In the genomic region with DNA sequence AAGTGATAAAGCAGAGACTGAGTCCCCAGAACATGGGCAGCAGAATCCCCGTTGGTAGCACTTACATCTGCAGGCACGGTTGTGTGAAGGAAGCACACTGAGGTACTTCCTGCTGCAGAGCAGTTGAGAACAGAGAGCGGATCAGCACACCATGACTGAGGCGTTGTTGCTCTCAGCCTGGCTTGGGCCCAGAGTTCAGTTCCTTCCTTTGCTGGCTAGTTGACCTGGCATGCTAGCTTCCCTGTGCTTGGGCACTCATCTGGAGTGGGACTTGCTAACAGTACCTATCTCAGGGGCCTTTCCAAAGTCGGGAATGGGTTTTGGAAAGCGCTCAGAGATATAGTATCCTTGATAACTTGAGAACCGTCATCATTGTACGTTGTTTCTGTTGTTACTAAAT, we compare ENCODE assay signal across 24 mouse cellular contexts. TPM values are rescaled to one million over a fixed set of nuclear protein-coding genes. Genes with fewer than 3 reads are reported as not detected.
DNase-seq lines count a peak whose midpoint lies in the region; ATAC-seq lines count a peak whose summit lies in the region.
"Had no signal": no experiment of that assay in that cellular context is flagged by ENCODE, and none has a peak within 500 bp of the region (broad histone marks: within the 10 kb centered on the region; RNA-seq: fewer than 3 reads in every experiment).

No protein-coding gene starts in this region.

- H3K27me3 ChIP-seq in midbrain, embryonic 14.5 days (ENCODE audit: control insufficient read depth, insufficient read depth, low read length): no peaks in the 10 kb centered on the region
- no peaks in the 10 kb centered on the region for H3K27me3 ChIP-seq in midbrain, embryonic 11.5 days (ENCODE audit: control insufficient read depth, insufficient read depth, low read length)
- H3K27me3 ChIP-seq: CH12.LX; embryonic facial prominence, embryonic 12.5 days; forebrain, embryonic 12.5 days; forebrain, embryonic 15.5 days; hindbrain, embryonic 12.5 days; hindbrain, embryonic 15.5 days; Patski had no signal

- H3K9ac ChIP-seq in midbrain, embryonic 14.5 days (replicated peaks; ENCODE audit: low read length): no peak overlapping the region
- H3K9ac ChIP-seq in midbrain, embryonic 11.5 days (ENCODE audit: low read length): no peak overlapping the region
- H3K9ac ChIP-seq: embryonic facial prominence, embryonic 12.5 days; forebrain, embryonic 12.5 days; forebrain, embryonic 15.5 days; hindbrain, embryonic 12.5 days; hindbrain, embryonic 15.5 days had no signal

- H3K36me3 ChIP-seq in midbrain, embryonic 14.5 days (ENCODE audit: control insufficient read depth, insufficient read depth, low read length): peaks cover 37% of the 10 kb centered on the region
- H3K36me3 ChIP-seq in midbrain, embryonic 11.5 days (ENCODE audit: control insufficient read depth, insufficient read depth, low read length): peaks cover 12% of the 10 kb centered on the region

- ATAC-seq in midbrain, embryonic 14.5 days (ENCODE audit: low FRiP score, low TSS enrichment): no peak
- ATAC-seq in midbrain, embryonic 11.5 days (ENCODE audit: low FRiP score): no peak
- no peak for ATAC-seq in megakaryocyte-erythroid progenitor cell, adult 5-6 weeks (replicated peaks; ENCODE audit: low FRiP score, low TSS enrichment, poor library complexity, severe bottlenecking)
- ATAC-seq: forebrain, embryonic 15.5 days; Patski had no signal

- peak; percentile 75 for DNase-seq in heart, adult 11 months
- DNase-seq in heart, adult 18-20 months: no peak
- DNase-seq in lung, postnatal 25 days (ENCODE audit: low spot score): peak; percentile 38
- DNase-seq in lung, adult 18-20 months: no peak
- no peak for DNase-seq in midbrain, embryonic 14.5 days
- DNase-seq in midbrain, embryonic 11.5 days (ENCODE audit: low spot score, missing footprints): no peak
- DNase-seq: adrenal gland, postnatal 10 days; adrenal gland, postnatal 36 days; B cell, adult 2 months; cerebellum, adult 18-20 months; cerebellum, adult 9-10 months; cerebellum, postnatal 14 days; gastrocnemius, postnatal 25 days had no signal

- peak overlapping the region; percentile 50; the same call in 1 of the 2 replicates for H3K27ac ChIP-seq in midbrain, embryonic 14.5 days (replicated peaks; ENCODE audit: low read depth, low read length)
- no peak overlapping the region for H3K27ac ChIP-seq in midbrain, embryonic 11.5 days (ENCODE audit: low read depth, low read length)
- H3K27ac ChIP-seq: embryonic facial prominence, embryonic 12.5 days; forebrain, embryonic 12.5 days; forebrain, embryonic 15.5 days; hindbrain, embryonic 12.5 days; hindbrain, embryonic 15.5 days had no signal

- H3K4me1 ChIP-seq in midbrain, embryonic 14.5 days (ENCODE audit: control insufficient read depth, insufficient read depth, low read length): no peaks in the 10 kb centered on the region; the same call in 1 of the 2 replicates
- H3K4me1 ChIP-seq in midbrain, embryonic 11.5 days (ENCODE audit: control insufficient read depth, insufficient read depth, low read length): no peaks in the 10 kb centered on the region
- H3K4me1 ChIP-seq: embryonic facial prominence, embryonic 12.5 days; forebrain, embryonic 12.5 days; hindbrain, embryonic 12.5 days had no signal

- H3K9me3 ChIP-seq in midbrain, embryonic 14.5 days (ENCODE audit: control insufficient read depth, low read length): no peaks in the 10 kb centered on the region
- H3K9me3 ChIP-seq in midbrain, embryonic 11.5 days (ENCODE audit: control insufficient read depth, low read length): no peaks in the 10 kb centered on the region
- H3K9me3 ChIP-seq: embryonic facial prominence, embryonic 12.5 days; forebrain, embryonic 12.5 days; forebrain, embryonic 15.5 days; G1E; hindbrain, embryonic 12.5 days; hindbrain, embryonic 15.5 days had no signal

- no peak overlapping the region for H3K4me2 ChIP-seq in midbrain, embryonic 14.5 days (ENCODE audit: low read length)
- H3K4me2 ChIP-seq in midbrain, embryonic 11.5 days: no peak overlapping the region
- H3K4me2 ChIP-seq: embryonic facial prominence, embryonic 12.5 days; forebrain, embryonic 12.5 days; forebrain, embryonic 15.5 days; heart, embryonic 11.5 days; hindbrain, embryonic 12.5 days; hindbrain, embryonic 15.5 days had no signal

- WGBS in midbrain, embryonic 14.5 days: 83% methylated on average over 8 of the region's 8 CpGs
- WGBS in midbrain, embryonic 11.5 days: 92% methylated on average over 8 of the region's 8 CpGs

- no peak overlapping the region for H3K4me3 ChIP-seq in midbrain, embryonic 14.5 days (replicated peaks; ENCODE audit: low read depth, low read length)
- H3K4me3 ChIP-seq in midbrain, embryonic 11.5 days (ENCODE audit: low read depth, low read length): no peak overlapping the region
- H3K4me3 ChIP-seq: embryonic facial prominence, embryonic 12.5 days; erythroblast, embryonic 14.5 days; forebrain, embryonic 12.5 days; forebrain, embryonic 15.5 days; hindbrain, embryonic 12.5 days; hindbrain, embryonic 15.5 days had no signal

RNA-seq across cellular contexts. Expression of a gene that starts 38.3 kb away (rescaled TPM):
- 10 to 100 TPM; 23.6 to 26.1 TPM for total RNA-seq in heart, adult 18-20 months (2021)
- polyA plus RNA-seq in midbrain, embryonic 14.5 days (2014; fragmentation: Nextera tagmentation; extraction: Ambion mirVana): 9.4 and 11.5 TPM in 2 replicates
- 13.3 and 14.7 TPM in 2 replicates for polyA plus RNA-seq in midbrain, embryonic 11.5 days (2014; fragmentation: Nextera tagmentation; extraction: Ambion mirVana)
- total RNA-seq in megakaryocyte-erythroid progenitor cell, adult 5-6 weeks (2014; fragmentation: Nextera tagmentation): 15.5 and 19.5 TPM in 2 replicates
- total RNA-seq in megakaryocyte-erythroid progenitor cell, adult 5-6 weeks (2017): 18.3 and 20.2 TPM in 2 replicates

RNA-seq across cellular contexts. Expression of a gene that starts 38.3 kb away (rescaled TPM):
- total RNA-seq in heart, adult 18-20 months (2021): 10 to 100 TPM in 1 of 2 experiments, 1 to 10 TPM in 1; 8.3 to 10.1 TPM
- 10.9 and 12.5 TPM in 2 replicates for polyA plus RNA-seq in midbrain, embryonic 14.5 days (2014; fragmentation: Nextera tagmentation; extraction: Ambion mirVana)
- 16.5 and 21.0 TPM in 2 replicates for polyA plus RNA-seq in midbrain, embryonic 11.5 days (2014; fragmentation: Nextera tagmentation; extraction: Ambion mirVana)
- total RNA-seq in megakaryocyte-erythroid progenitor cell, adult 5-6 weeks (2014; fragmentation: Nextera tagmentation): 27.8 and 52.0 TPM in 2 replicates
- total RNA-seq in megakaryocyte-erythroid progenitor cell, adult 5-6 weeks (2017): 19.5 and 32.9 TPM in 2 replicates

Comparison
In these comparisons a context has a peak if more than half of its experiments do, and no peak if none do; other contexts are left out.
1. DNase-seq: peak in heart, adult 11 months (single experiment) and lung, postnatal 25 days (single experiment); none in heart, adult 18-20 months (0 of 2), lung, adult 18-20 months (0 of 2), midbrain, embryonic 14.5 days (single experiment) and midbrain, embryonic 11.5 days (single experiment).